ENCODE assay signal across 15 mouse cellular contexts in the genomic region with DNA sequence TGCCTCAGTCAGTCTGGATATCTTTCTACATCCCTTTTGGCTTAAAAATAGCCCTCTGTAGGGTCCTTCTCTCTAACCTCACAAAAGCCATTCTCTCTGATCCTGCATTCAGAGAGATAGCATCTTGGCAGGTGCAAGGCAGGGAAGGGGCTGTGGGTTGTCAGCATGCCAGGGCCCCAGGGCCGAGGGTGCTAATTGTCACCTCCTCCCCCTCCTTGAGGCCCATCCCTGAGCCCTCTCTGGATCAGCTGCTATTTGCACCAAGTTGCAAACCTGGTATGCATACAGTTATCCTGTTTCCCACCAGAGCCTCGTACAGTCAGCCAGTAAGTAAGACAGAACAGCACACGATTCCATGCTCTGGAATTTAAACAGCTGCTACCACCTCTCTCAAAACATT.
A peak's percentile ranks its signal among the peaks of the same experiment; 100 is the strongest.
DNase-seq lines count a peak whose midpoint lies in the region; ATAC-seq and TF ChIP-seq lines count a peak whose summit lies in the region.
"Had no signal": no experiment of that assay in that cellular context is flagged by ENCODE, and none has a peak within 500 bp of the region (broad histone marks: within the 10 kb centered on the region; RNA-seq: fewer than 3 reads in every experiment).

No protein-coding gene starts in this region.

- H3K4me1 ChIP-seq in heart, embryonic 12.5 days (replicated peaks) = peaks cover 41% of the 10 kb centered on the region
- peaks cover 44% of the 10 kb centered on the region for H3K4me1 ChIP-seq in neural tube, embryonic 12.5 days
- H3K4me1 ChIP-seq in hindbrain, postnatal 0 days (ENCODE audit: insufficient read depth, low read length) = peaks cover 32% of the 10 kb centered on the region
- H3K4me1 ChIP-seq in olfactory bulb, adult 2 months (ENCODE audit: control insufficient read depth, insufficient read depth, low read length) = peaks cover 38% of the 10 kb centered on the region

- no peak for ATAC-seq in heart, embryonic 12.5 days (ENCODE audit: insufficient number of reproducible peaks, low FRiP score)
- no peak for ATAC-seq in neural tube, embryonic 12.5 days (ENCODE audit: low FRiP score, low read depth)
- ATAC-seq in hindbrain, postnatal 0 days = no peak
- ATAC-seq: activated CD4-positive, CD25-positive, alpha-beta regulatory T cell, adult 4 months; inflammation-experienced regulatory T-cells, adult 6 months had no signal

- no peaks in the 10 kb centered on the region for H3K9me3 ChIP-seq in heart, embryonic 12.5 days (replicated peaks)
- H3K9me3 ChIP-seq in neural tube, embryonic 12.5 days = no peaks in the 10 kb centered on the region
- H3K9me3 ChIP-seq in hindbrain, postnatal 0 days (ENCODE audit: low read length) = no peaks in the 10 kb centered on the region
- H3K9me3 ChIP-seq: liver, embryonic 13.5 days had no signal

- no peak overlapping the region for H3K4me3 ChIP-seq in heart, embryonic 12.5 days
- no peak overlapping the region for H3K4me3 ChIP-seq in neural tube, embryonic 12.5 days
- no peak overlapping the region for H3K4me3 ChIP-seq in hindbrain, postnatal 0 days (ENCODE audit: low read length)
- H3K4me3 ChIP-seq in olfactory bulb, adult 2 months (ENCODE audit: insufficient read depth, low read depth, low read length) = no peak overlapping the region
- H3K4me3 ChIP-seq: liver, embryonic 13.5 days had no signal

- no peak overlapping the region for H3K27ac ChIP-seq in heart, embryonic 12.5 days (ENCODE audit: poor library complexity, severe bottlenecking)
- no peak overlapping the region for H3K27ac ChIP-seq in neural tube, embryonic 12.5 days
- peak overlapping the region; percentile 42 for H3K27ac ChIP-seq in hindbrain, postnatal 0 days
- peak overlapping the region; percentile 95 for H3K27ac ChIP-seq in olfactory bulb, adult 2 months (ENCODE audit: insufficient read depth, low read depth, low read length)

- intact Hi-C loops in heart, postnatal 25 days (cut with DNase I) = no loop called here

- 18% methylated on average over 3 of the region's 3 CpGs for WGBS in heart, embryonic 12.5 days
- WGBS in neural tube, embryonic 12.5 days = 30% methylated on average over 3 of the region's 3 CpGs
- 16% methylated on average over 3 of the region's 3 CpGs for WGBS in hindbrain, postnatal 0 days
- 21% methylated on average over 3 of the region's 3 CpGs for whole genome bisulfite sequencing in olfactory bulb, adult 2 months

- TF ChIP-seq CTCF in hindbrain, postnatal 0 days (IDR thresholded peaks at IDR 0.05; ENCODE audit: low read depth) = no peak
- no peak for TF ChIP-seq CTCF in olfactory bulb, adult 2 months (IDR thresholded peaks at IDR 0.05; ENCODE audit: insufficient read depth, low read depth, low read length)

- H3K4me2 ChIP-seq in heart, embryonic 12.5 days = 0 out of 2 replicates have a peak overlapping the region, but pooled peaks have one; percentile 18
- H3K4me2 ChIP-seq in neural tube, embryonic 12.5 days (replicated peaks) = 0 out of 2 replicates have a peak overlapping the region, but pooled peaks have one; percentile 14
- H3K4me2 ChIP-seq in hindbrain, postnatal 0 days (ENCODE audit: low read depth, low read length) = no peak overlapping the region
- H3K4me2 ChIP-seq: liver, embryonic 13.5 days had no signal

- no peak overlapping the region for H3K9ac ChIP-seq in heart, embryonic 12.5 days
- no peak overlapping the region for H3K9ac ChIP-seq in neural tube, embryonic 12.5 days
- no peak overlapping the region for H3K9ac ChIP-seq in hindbrain, postnatal 0 days (replicated peaks; ENCODE audit: low read length)
- H3K9ac ChIP-seq: liver, embryonic 13.5 days had no signal

- no peak for DNase-seq in heart, postnatal 25 days (ENCODE audit: low spot score)
- no peak for DNase-seq in neural tube, embryonic 10.5 days (ENCODE audit: extremely low spot score, low spot score)
- DNase-seq in hindbrain, postnatal 0 days (ENCODE audit: low spot score) = peak; percentile 23
- DNase-seq in lung, postnatal 14 days = no peak
- no peak for DNase-seq in urinary bladder, postnatal 4 days (ENCODE audit: low spot score in 2 of 2)
- DNase-seq: cerebellum, adult 8-10 months; heart, adult 18-20 months; kidney, postnatal 25 days; lung, postnatal 36 days had no signal

- no peaks in the 10 kb centered on the region for H3K36me3 ChIP-seq in heart, embryonic 12.5 days
- no peaks in the 10 kb centered on the region for H3K36me3 ChIP-seq in neural tube, embryonic 12.5 days
- no peaks in the 10 kb centered on the region for H3K36me3 ChIP-seq in hindbrain, postnatal 0 days (ENCODE audit: insufficient read depth, low read length)
- H3K36me3 ChIP-seq: liver, embryonic 13.5 days had no signal

- H3K27me3 ChIP-seq in heart, embryonic 12.5 days (replicated peaks) = peaks cover 22% of the 10 kb centered on the region
- no peaks in the 10 kb centered on the region for H3K27me3 ChIP-seq in neural tube, embryonic 12.5 days (replicated peaks)
- H3K27me3 ChIP-seq in hindbrain, postnatal 0 days (ENCODE audit: insufficient read depth, low read length) = no peaks in the 10 kb centered on the region

- no peak for TF ChIP-seq POLR2A in olfactory bulb, adult 2 months (IDR thresholded peaks at IDR 0.05; ENCODE audit: insufficient read depth, low read depth, low read length)

Comparison
In these comparisons a context has a peak if more than half of its experiments do, and no peak if none do; other contexts are left out.
1. H3K27ac ChIP-seq: peak in hindbrain, postnatal 0 days (single experiment) and olfactory bulb, adult 2 months (single experiment); none in heart, embryonic 12.5 days (single experiment) and neural tube, embryonic 12.5 days (single experiment).